Mouse (Mus musculus): ENCODE results near the gene Pfkm.

DNA sequence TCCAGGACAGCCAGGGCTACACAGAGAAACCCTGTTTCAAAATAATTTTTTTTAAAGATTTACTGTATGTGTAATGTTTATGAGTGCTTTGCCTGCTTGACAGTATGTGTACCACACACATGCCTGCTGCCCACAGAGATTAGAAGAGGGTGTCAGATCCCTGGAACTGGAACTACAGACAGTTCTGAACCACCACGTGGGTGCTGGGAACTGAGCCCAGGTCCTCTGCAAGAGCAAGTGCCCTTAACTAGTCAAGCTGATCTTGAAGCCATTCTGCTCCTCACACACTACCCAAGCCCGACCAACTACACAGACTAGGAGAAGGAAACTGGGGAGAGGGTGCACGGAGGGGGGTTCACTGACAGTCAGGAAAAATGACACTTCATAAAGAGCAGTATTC, 41.1 kb downstream of the Pfkm start:
- TF ChIP-seq TAL1 (IDR thresholded peaks at IDR 0.05; ENCODE audit: low read length) (no peak), GATA1 (IDR thresholded peaks at IDR 0.05; ENCODE audit: low read length) (no peak)
